Mouse (Mus musculus) liver, embryonic 14.5 days (tissue): ENCODE data around the gene Pigv.

ENCODE experiments used
- CTCF ChIP-seq: IDR thresholded peaks from 2 replicates; pipeline ENCODE4 v1.5.1; 2016; ENCODE audit warnings: antibody characterized with exemption, low read depth, control low read depth
- EP300 ChIP-seq: IDR thresholded peaks from 2 replicates; pipeline ENCODE4 v1.6.1; 2016; ENCODE audit warnings: antibody characterized with exemption, low read depth

DNA sequence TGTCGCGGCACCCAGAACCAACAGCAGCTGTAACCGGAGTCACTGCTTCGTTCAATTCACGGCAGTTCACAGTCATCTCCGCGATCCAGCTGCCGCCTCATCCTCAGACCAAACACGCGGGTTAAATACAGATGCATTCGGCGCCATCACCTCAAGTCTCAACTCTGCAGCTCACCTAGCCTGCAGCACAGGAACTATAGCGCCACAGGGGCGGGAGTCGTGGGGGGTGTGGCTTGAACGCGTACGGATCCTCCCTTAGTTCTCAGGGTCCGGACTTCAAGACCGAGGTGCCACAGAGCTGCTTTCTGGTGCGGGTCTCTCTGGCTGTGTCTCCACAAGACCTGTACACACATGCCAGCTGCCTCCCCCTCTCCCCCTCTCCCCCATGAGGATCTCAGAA is 26.8 kb downstream of the Pigv start:
- TF ChIP-seq CTCF: no peak
- no peak for TF ChIP-seq EP300
